Mouse (Mus musculus) pancreas, adult 10 weeks (tissue): ENCODE data around the gene Jmy. TPM values are rescaled to one million over a fixed set of nuclear protein-coding genes. Genes with fewer than 3 reads are reported as not detected.

ENCODE experiments used
- polyA plus RNA-seq: library from polyadenylated mRNA; stranded (reverse); fragments of 350-450 nt; fragmentation: Illumina TruSeq; extraction: RNeasy Lipid Tissue Mini Kit (QIAGEN cat#74804); gene quantifications from one replicate; pipeline ENCODE4 v1.2.3, GENCODE M21; 2015; ENCODE audit warnings: low read depth, low replicate concordance; ENCODE audit not compliant: insufficient read depth

Gene Jmy
- polyA plus RNA-seq, result 3.5 TPM

GRCm38 (mm10) chr13:93499167-93499972 is at the start of gene Jmy:
Gene Jmy, minus strand, starts transcription at chr13:93499808.

Other genes starting within 250 kb of the Jmy start
- 1.6 TPM for gene Homer1, start 200.2 kb downstream of the Jmy start, polyA plus RNA-seq
- gene Bhmt, start 138.2 kb upstream of the Jmy start, polyA plus RNA-seq, result not detected
- not detected for gene Bhmt2, start 174.5 kb upstream of the Jmy start, polyA plus RNA-seq
- not detected for gene Dmgdh, start 174.6 kb upstream of the Jmy start, polyA plus RNA-seq